Mouse (Mus musculus): ENCODE results near the gene Sinhcaf.
"Not testable (repeated sequence)": the region's sequence is repeated elsewhere in the genome, so short reads cannot be mapped to it uniquely, and the experiment has no call there.

Sinhcaf gene

DNA sequence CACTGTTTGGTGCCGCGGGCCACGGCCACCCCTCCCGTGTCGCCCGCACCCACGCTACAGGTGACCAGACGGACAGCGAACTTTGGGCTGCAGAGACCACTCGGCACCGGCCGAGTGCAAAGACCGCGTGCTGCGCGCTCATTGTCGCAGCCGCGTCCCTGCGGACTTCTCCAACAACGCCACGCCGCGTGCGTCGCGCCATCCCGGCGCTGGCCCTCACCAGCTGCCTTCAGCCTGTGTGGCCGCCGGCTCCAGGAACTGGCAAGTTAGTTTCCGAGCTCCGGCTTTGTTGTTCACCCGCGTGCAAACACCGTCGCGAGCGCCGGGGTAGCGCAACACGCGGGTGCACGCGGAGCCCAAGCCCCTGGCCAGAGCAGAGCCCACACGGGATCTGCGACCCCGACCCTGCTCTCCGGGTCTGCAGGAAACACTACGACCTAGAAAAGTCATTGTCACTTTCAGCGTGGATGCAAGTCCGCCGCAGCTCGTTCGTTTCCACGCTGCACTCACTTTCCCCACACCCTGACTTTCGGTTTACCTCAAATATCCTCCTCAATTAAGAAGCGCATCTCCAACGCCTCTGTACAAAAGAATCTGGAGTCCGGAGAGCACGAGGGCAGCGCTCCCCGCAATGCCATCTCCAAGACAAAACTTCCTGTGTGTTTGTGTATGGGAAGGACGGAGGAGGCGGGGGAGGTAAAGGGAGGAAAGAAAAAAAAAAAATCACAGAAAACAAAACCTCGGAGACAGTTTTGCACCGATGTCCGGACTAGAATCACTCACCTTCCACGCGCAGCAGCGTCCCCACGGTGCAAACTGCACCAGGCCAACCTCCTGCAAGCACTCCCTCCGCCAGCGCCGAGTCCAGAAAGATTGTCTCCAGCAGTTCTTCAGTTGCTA is 508 bp downstream of the Sinhcaf start:
- DNase-seq (ENCODE audit: low read depth, low spot score): peak; percentile 7

DNA sequence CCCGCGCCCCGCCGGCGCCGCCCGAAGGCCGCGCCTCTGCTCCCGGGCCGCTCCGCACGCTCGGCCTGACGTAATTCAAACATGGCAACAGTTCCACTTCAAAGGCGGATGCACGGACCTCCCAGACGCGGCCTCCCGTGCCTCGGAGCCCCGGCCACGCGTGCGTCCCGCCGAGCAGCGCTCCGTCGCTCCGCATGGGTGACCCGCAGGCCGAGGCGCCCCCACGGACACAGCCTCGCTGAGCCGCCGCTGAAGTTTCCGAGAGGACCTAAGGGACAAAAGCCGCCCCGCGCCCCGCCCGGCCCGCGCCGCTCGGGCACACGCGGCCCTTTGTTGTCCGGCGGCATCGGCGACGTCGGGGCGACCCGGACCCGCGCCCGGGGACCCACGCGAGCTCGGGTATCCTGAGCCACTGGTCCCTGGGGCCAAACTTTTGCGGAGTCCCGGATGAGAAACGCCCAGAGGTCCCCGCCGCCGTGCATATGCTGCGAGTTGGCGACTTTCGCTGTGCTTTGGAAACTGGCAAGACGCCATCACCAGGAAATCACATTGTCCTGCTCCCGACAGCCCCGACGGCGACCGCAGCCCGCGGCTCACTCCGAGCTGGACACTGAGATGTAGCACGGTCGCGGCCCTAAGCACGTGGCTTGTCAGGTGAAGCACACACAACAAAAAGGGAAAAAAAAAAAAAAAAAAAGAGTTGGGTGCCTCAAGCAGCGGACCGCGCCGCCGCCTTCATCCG is 1.3 kb downstream of the Sinhcaf start:
- peak; percentile 22 for DNase-seq (ENCODE audit: low read depth, low spot score)

- no peak for DNase-seq (ENCODE audit: low read depth, low spot score)
Observed at GRCm38 (mm10) chr6:148944344-148944766, 1.9 kb downstream of the Sinhcaf start.

DNA sequence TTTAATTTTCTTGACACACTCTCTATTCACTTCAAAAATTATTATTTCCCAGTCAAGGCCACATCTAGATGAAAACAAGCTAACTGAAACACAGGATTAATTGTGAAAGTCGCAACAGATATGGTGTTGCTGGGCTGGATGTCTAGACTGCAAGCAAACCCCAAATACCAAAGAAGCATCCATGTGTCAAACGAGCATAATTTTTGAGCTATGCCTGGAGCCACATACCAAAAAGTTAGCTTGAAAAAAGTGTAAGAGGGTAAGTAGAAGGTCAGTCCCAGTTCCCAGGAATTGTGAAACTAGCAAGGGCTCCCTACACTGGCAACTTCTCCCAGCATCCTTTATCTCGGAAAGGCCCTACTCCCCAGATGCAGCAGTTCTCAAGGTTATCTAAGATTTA is 2.6 kb downstream of the Sinhcaf start:
- no peak for DNase-seq (ENCODE audit: low read depth, low spot score)

DNA sequence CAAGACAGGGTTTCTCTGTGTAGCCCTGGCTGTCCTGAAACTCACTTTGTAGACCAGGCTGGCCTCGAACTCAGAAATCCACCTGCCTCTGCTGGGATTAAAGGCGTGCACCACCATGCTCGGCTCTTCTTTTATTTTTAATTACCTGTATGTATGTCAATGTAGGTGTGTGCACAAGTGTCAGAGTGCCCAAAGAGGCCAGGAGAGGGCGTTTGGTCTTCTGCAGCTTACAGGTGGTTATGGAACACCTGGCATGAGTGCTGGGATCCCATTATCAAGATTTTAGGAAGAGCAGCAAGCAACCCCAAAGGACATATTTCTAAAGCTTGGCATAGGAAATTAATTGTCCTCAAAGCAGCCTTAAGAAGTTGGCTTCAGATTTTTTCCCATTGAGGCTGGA is 3.9 kb downstream of the Sinhcaf start:
- no peak for DNase-seq (ENCODE audit: low read depth, low spot score)

DNA sequence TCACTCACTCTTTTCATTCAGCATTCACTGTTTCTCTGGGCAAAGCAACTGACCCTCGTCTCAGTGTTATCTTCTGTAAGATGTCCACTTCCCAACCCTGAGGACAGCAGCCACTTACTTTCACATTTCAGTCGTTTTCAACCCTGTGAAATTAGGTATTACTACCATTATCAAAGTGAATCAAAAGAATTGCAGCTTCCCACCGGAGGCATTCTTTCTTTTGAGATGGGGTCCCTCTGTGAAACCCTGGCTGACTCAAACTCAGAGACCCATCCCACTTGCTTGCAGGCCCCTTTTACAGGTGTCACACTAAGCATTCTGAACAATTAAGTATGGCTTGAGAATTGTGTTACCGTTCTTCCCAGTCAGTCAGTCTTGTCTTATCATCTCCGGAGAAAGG is 4.4 kb downstream of the Sinhcaf start:
- no peak for DNase-seq (ENCODE audit: low read depth, low spot score)

DNA sequence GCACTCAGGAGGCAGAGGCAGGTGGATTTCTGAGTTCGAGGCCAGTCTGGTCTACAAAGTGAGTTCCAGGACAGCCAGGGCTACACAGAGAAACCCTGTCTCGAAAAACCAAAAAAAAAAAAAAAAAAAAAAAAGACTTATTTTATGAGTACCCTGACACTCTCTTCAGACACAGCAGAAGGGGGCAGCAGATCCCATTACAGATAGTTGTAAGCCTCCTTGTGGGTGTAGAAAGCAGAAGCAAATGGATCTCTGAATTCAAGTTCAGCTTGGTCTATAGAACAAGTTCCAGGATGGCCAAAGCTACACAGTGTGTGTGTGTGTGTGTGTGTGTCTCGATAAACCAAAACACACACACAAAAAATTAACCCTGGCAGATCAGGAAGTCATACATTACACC is 5.9 kb downstream of the Sinhcaf start:
- not testable (repeated sequence) for DNase-seq (ENCODE audit: low read depth, low spot score)

- no peak for DNase-seq (ENCODE audit: low read depth, low spot score)
Observed at GRCm38 (mm10) chr6:148937693-148938092, 8.6 kb downstream of the Sinhcaf start.

DNA sequence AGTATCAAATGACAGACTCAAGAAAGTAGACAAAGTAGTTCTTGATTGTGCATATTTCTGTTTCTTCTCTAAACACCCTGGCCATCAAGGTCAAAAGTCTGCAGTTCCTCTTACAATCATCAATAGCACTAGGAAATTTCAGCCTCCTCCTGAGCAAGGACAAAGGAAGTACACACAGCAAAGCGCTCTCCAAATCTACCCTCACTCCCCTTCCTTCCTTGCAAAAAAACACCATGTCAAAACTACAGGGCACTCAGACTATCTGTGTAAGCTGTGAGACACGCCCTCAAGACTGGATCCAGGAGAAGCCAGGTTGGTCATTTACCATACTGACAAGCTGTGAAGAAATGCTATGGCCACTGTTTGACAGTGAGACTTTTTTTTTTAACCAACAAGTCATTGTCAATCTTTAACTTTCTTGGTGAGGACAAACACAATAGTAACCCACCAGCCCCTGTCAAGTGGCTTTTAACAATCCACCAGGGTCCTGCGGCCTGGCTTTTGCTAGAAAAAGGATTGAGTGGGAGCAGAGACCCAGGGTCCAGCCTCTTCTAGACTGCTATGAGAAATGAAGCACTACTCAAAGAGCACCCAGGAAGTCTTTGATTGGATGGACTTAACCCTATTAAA is 11.2 kb downstream of the Sinhcaf start:
- no peak for DNase-seq (ENCODE audit: low read depth, low spot score)

DNA sequence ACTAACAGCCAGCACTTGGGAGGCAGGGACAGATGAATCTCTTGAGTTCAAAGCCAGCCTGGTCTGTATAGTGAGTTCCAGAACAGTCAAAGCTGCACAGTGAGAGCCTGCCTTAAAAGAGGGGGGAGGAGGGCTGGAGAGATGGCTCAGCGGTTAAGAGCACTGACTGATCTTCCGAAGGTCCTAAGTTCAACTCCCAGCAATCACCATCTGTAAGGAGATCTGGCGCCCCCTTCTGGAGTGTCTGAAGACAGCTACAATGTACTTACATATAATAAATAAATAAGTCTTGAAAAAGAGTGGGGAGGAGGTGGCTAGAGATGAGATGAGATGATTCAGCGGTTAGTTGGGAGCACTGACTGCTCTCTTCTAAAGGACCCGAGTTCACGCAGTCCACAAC is 15.0 kb downstream of the Sinhcaf start:
- no peak for DNase-seq (ENCODE audit: low read depth, low spot score)

DNA sequence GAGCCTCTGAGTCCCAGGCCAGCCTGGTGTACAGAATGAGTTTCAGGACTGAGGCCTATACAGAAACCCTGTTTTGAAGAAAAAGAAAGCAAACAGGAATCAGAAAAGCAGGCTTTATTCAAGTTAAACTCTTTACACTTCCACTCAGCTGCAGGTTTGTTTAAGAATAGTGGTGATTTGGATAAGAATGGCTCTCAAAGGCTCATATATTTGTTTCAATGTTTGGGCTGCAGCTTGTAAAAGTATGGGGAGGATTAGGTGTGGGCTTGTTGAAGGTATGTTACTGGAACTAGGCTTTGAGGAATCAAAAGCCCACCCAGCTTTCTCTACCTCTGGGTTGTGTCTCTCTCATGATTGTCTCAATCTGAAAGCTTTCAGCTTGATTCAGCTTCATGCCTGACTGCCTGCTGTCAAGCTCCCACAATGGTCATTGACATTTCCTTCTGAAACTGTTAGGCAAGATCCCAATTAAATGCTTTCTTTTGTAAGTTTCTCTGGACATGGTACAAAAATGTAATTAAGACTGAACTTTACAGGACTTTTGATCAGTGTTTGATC is 27.3 kb downstream of the Sinhcaf start:
- no peak for DNase-seq (ENCODE audit: low read depth, low spot score)

DNA sequence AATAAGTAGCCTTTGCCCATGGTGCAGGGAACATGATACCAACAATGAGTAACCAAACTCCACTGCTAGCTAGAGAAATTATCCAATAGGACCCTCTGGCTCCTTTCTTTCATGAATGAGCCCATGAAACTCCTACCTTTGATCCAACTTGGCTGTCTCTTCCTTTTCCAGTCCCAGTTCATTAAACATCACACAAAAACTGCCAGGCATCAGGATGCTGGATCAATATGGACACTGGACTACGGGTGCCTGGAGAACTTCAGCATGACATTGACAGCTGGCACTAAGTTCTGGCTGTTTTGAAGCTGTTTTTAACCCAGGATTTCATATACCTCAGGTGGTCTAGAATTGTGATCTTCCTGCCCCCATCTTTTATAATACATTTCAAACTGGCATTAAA is 28.6 kb downstream of the Sinhcaf start:
- DNase-seq (ENCODE audit: low read depth, low spot score): no peak

DNA sequence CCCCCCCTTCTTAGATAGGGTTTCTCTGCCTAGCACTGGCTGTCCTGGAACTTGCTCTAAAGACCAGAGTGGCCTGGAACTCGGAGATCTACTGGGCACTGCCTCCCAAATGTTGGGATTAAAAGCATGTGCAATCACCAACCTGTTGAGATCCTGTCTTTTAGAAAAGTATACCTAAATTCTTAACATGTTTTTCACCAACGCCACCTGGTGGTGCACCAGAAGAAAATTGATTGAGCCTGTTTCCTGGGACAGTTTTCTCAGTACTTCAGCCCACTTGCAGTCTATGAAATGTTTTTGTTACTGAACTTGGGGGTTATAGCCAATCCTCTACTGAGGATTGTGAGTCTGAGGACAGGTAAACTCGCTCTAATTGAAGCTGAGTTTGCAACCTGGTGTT is 29.4 kb downstream of the Sinhcaf start:
- no peak for DNase-seq (ENCODE audit: low read depth, low spot score)

GRCm38 (mm10) chr6:148913938-148914337 is 32.3 kb downstream of the Sinhcaf start:
- DNase-seq (ENCODE audit: low read depth, low spot score): peak; percentile 38

- not testable (repeated sequence) for DNase-seq (ENCODE audit: low read depth, low spot score)
Observed at GRCm38 (mm10) chr6:148911906-148912305, 34.4 kb downstream of the Sinhcaf start.

- no peak for DNase-seq (ENCODE audit: low read depth, low spot score)
Observed at GRCm38 (mm10) chr6:148906958-148907357, 39.3 kb downstream of the Sinhcaf start.

DNA sequence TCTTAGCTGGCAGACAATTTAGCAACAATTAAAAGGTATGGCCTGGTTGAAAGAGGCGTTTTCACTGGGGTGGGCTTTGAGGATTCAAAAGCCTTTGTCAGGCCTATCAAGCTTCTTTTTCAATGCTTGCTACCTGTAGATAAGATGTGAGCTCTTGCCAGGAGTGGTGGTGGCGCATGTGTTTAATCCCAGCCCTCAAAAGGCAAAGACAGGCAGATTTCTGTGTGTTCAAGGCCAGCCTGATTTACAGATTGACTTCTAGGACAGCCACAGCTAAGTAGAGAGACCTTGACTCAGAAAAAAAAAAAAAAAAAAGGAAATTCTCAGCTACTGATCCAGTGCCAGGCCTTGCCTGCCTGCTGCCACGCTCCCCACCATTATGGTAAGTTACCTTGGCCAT is 43.5 kb downstream of the Sinhcaf start:
- no peak for DNase-seq (ENCODE audit: low read depth, low spot score)

DNA sequence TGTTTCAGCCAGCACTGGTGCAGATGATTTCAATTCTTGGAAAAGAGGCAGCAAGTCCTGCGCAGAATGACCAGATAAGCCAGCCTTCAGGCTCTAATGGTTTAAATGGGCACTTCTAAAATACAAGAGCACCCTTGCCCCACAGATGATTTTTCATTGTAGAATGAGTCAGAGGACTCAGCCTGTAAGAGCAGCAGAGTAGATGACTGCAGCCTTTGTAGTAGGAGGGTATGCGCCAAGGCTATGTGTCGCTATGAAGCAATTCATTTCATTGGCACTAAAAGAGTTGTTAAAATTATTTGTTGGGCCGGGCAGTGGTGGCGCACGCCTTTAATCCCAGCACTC is 49.8 kb downstream of the Sinhcaf start:
- DNase-seq (ENCODE audit: low read depth, low spot score): no peak

DNA sequence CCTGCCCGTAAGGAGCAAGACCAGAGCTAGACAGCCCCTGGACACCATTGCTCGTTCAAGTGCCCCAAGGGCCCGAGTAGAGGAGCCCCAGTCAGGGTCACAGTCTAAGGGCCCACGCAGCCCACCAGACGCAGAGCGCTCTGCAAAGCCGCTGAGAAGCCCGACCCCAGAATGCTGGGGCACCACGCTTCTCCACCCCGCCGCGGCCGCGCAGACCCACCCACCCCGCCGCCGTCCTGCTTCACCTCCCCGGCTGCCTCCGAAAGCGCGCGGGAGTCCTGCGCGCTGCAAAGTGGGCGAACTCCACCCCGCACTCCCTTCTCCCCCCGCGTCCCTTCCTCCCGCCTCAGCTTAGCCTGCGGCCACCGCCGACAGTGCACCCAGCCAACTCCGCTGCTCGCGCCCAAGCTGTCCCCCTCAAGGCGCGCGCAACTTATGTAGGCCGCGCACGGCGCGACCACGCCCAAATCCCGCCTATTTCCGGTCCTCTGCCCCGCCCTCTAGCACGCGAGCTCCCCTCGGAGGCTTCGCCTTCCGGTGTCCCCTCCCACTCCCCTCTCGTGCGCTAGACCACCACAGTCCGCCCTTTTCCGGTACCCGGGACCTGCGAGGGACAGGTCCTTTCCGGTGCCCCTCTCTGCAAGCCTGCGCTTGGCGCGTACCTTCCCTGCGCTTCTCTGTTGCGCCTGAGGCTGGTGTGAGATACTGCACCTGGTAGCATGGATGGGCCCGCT is 50.3 kb downstream of the Sinhcaf start, which contains the start of gene Caprin2:
Caprin2 (minus strand) TSS at position 465 of the 734 bp plus-strand sequence.
- peak; percentile 77 for DNase-seq (ENCODE audit: low read depth, low spot score)

DNA sequence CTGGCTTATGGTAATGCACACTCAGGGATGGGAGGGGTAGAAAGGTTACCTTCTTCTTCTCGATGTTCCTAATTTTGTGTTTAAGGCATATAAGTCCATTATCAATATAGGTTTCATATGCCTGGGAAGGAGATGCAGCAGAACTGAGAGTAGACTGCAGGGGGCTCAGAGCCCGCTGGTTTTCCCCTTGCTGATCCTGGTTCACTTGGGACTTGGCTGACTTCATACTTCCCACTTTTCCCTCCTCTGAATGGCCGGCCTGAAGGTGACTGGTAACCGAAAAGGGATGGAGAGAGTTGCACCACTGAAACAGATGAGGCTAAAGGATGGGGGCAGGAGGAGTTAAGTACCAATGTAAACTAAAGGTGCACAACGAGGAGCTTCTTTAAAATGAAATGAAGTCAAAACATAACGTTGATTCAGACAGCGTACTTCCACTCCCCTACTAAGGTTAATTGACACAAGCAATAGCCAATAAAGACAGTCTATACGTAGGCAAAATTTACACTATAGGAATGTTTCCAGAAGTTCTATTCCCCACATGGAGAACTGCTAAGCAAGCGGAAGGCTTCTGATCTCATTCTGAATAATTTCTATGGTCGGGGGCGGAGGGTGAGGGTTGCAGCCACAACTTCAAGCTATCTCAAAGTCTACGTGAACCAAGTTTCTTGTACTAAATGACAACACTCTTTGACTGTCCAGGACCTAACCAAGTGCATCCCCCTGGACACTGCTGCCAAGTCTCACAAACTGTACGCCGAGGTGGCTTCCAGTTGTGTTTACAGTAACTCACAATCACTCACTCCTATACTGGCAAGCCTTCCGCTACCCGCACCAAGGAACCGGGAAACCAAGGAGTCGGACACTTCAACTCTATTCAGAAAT is 51.1 kb downstream of the Sinhcaf start:
- DNase-seq (ENCODE audit: low read depth, low spot score): no peak
